Mouse (Mus musculus) hindbrain, embryonic 13.5 days (tissue): ENCODE measurements around the gene Gatd1. TPM values are rescaled to one million over a fixed set of nuclear protein-coding genes. Genes with fewer than 3 reads are reported as not detected.
A peak's percentile ranks its signal among the peaks of the same experiment; 100 is the strongest.
"Not testable (repeated sequence)": the region's sequence is repeated elsewhere in the genome, so short reads cannot be mapped to it uniquely, and the experiment has no call there.

Experiments
- ATAC-seq: fragments of 200-750 bp; cut with Nextera tagmentation; 2 replicates; pipeline ENCODE4 v1.8.0; 2017; ENCODE audit warnings: moderate TSS enrichment; ENCODE audit not compliant: low FRiP score
- H3K27ac ChIP-seq: fragments of 300-500 bp; sonication (generic); 2 replicates; pipeline ENCODE4 v1.5.1; 2015; ENCODE audit warnings: inconsistent platforms, mild to moderate bottlenecking, moderate library complexity
- H3K27me3 ChIP-seq: fragments of 300-500 bp; sonication (generic); 2 replicates; pipeline ENCODE4 v1.6.1; 2015; ENCODE audit warnings: mild to moderate bottlenecking, inconsistent platforms
- H3K36me3 ChIP-seq: fragments of 300-500 bp; sonication (generic); 2 replicates; pipeline ENCODE4 v1.6.1; 2015; ENCODE audit warnings: mild to moderate bottlenecking, inconsistent platforms
- H3K4me1 ChIP-seq: fragments of 300-500 bp; sonication (generic); replicated peaks from 2 replicates; pipeline ENCODE4 v1.6.1; 2015; ENCODE audit warnings: inconsistent platforms
- H3K4me2 ChIP-seq: fragments of 300-500 bp; sonication (generic); 2 replicates; pipeline ENCODE4 v1.6.1; 2015; ENCODE audit warnings: inconsistent platforms, mild to moderate bottlenecking, moderate library complexity
- H3K4me3 ChIP-seq: fragments of 300-500 bp; sonication (generic); 2 replicates; pipeline ENCODE4 v1.5.1; 2015; ENCODE audit warnings: mild to moderate bottlenecking, inconsistent platforms
- H3K9ac ChIP-seq: fragments of 300-500 bp; sonication (generic); 2 replicates; pipeline ENCODE4 v1.6.1; 2015; ENCODE audit warnings: mild to moderate bottlenecking, inconsistent platforms
- H3K9me3 ChIP-seq: fragments of 300-500 bp; sonication (generic); 2 replicates; pipeline ENCODE4 v1.6.1; 2016; ENCODE audit warnings: inconsistent platforms
- WGBS: fragments of 180-500 bp; shearing (Covaris S2); methylation state at CpG from one replicate; pipeline ENCODE4 v1.1.7; 2015; 5-methylcytosine and 5-hydroxymethylcytosine counted together
- polyA plus RNA-seq: library from polyadenylated mRNA; unstranded; fragments of >200 nt; fragmentation: Nextera tagmentation; extraction: Ambion mirVana; gene quantifications from 2 replicates; pipeline ENCODE4 v1.2.1, GENCODE M21; 2015

The Gatd1 gene
- polyA plus RNA-seq, 1 experiment from 2014 or later = 57.4 TPM

GRCm38 (mm10) chr7:141416144-141416841, 2.4 kb upstream of the Gatd1 start:
- Histone ChIP-seq H3K36me3 (no peaks in the 10 kb centered on the region), H3K9me3 (no peaks in the 10 kb centered on the region), H3K27ac (no peak overlapping the region), H3K4me1 (peaks cover 21% of the 10 kb centered on the region), H3K27me3 (0 out of 2 replicates have a peak, but pooled peaks cover 6% of the 10 kb centered on the region), H3K4me3 (no peak overlapping the region), H3K4me2 (no peak overlapping the region), H3K9ac (no peak overlapping the region)
- ATAC-seq = no peak
- 82% methylated on average over 6 of the region's 6 CpGs for WGBS

DNA sequence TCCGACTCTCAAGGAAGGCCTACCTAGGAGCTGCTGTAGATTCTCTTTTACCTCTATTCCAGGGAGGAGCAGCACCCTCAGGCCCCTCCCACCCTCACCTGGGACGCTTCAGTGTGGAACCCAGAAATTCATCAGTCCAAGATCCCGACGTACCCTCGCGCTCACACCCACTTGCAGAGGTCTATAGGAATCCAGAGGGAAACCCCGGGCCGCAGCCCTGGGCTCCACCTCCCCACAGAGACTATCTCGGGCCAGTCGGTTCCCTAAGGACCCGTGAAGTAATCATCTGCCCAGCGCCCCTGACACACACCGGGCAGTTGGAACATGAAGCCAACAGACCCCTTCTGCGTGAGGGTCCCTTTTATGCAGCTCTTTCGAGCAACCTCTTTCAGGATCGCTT, 605 bp downstream of the Gatd1 start:
- 4% methylated on average over 16 of the region's 16 CpGs for WGBS
- peak overlapping the region; percentile 93 for H3K27ac ChIP-seq
- peak overlapping the region; percentile 94 for H3K9ac ChIP-seq
- peaks cover 29% of the 10 kb centered on the region for H3K4me1 ChIP-seq
- H3K4me3 ChIP-seq = peak overlapping the region; percentile 64
- H3K36me3 ChIP-seq = peaks cover 26% of the 10 kb centered on the region
- no peaks in the 10 kb centered on the region for H3K27me3 ChIP-seq
- H3K9me3 ChIP-seq = no peaks in the 10 kb centered on the region
- ATAC-seq = peak; percentile 25
- H3K4me2 ChIP-seq = peak overlapping the region; percentile 92

DNA sequence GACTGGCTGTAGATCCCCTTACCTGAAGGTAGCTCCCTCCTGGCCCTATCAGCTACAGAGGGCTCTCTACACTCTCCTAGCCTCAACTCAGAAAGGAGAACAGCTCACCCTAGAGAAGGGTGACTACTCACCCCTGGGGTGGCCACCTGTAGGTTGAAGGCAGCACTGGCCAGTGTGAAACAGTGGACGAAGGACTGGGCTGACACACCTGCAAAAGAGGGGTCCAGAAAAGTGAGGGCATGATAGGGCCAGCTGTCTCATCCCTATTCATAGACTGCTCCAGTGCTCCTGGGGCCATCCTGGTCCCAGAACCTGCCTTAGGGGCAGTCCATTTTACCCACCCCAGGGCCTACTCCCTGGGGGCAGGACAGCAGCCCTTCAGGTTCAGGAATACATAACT, 2.3 kb downstream of the Gatd1 start:
- Histone ChIP-seq H3K4me3 (no peak overlapping the region), H3K4me1 (peaks cover 29% of the 10 kb centered on the region), H3K27me3 (no peaks in the 10 kb centered on the region), H3K9ac (peak overlapping the region; percentile 39), H3K27ac (0 out of 2 replicates have a peak overlapping the region, but pooled peaks have one; percentile 4), H3K9me3 (no peaks in the 10 kb centered on the region), H3K4me2 (no peak overlapping the region), H3K36me3 (peaks cover 37% of the 10 kb centered on the region)
- no peak for ATAC-seq
- WGBS = 100% methylated on average over 1 of the region's 1 CpGs

- H3K9me3 ChIP-seq = no peaks in the 10 kb centered on the region
- H3K27me3 ChIP-seq = no peaks in the 10 kb centered on the region
- peaks cover 37% of the 10 kb centered on the region for H3K36me3 ChIP-seq
- H3K4me3 ChIP-seq = no peak overlapping the region
- ATAC-seq = no peak
- H3K4me2 ChIP-seq = no peak overlapping the region
- H3K4me1 ChIP-seq = peaks cover 29% of the 10 kb centered on the region
- WGBS = 89% methylated on average over 8 of the region's 8 CpGs
- peak overlapping the region; percentile 21; the same call in 1 of the 2 replicates for H3K9ac ChIP-seq
- H3K27ac ChIP-seq = no peak overlapping the region
Observed at GRCm38 (mm10) chr7:141410631-141411030, 3.3 kb downstream of the Gatd1 start.

DNA sequence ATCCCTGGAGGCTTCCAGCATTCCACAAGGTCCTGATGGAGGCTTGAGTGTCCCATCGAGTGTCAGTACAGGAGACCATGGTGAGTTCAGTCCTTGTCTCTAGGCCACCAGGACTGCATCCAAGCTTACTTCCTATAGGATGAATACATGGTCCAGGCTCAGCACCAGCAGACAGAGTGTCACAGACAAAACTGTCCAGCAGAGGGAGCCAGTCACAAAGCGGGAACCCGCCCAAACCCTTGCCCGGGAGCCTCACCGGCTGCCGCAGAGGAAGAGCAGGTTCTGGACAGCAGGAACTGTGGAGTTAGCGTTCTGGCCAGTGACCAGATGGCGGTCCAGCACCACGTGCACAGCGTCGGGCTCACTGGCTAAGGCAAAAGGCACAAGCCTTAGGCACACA, 5.1 kb downstream of the Gatd1 start:
- H3K9me3 ChIP-seq = no peaks in the 10 kb centered on the region
- H3K27ac ChIP-seq = 0 out of 2 replicates have a peak overlapping the region, but pooled peaks have one; percentile 14
- ATAC-seq = peak; percentile 43
- no peak overlapping the region for H3K4me3 ChIP-seq
- H3K4me1 ChIP-seq = peaks cover 25% of the 10 kb centered on the region
- no peaks in the 10 kb centered on the region for H3K27me3 ChIP-seq
- WGBS = 12% methylated on average over 11 of the region's 11 CpGs
- H3K9ac ChIP-seq = peak overlapping the region; percentile 60; the same call in 1 of the 2 replicates
- peaks cover 37% of the 10 kb centered on the region for H3K36me3 ChIP-seq
- H3K4me2 ChIP-seq = no peak overlapping the region

DNA sequence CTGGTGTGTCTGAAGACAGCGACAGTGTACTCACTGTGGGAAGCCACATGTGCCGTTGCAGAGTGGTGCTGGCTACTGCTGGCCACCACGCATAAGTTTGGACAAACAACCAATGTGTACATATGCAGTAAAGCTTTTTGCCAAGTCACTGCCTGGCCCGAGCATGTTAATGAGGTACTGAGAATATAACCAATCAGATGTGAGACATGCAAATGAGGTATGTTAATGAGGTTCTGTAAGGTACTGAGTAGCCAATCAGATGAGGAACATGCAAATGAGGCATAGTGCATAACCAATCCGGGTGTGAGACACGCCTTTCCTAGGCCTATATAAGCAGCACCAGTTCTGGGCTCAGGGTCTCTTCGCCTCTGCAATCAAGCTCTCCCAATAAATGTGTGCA, 6.3 kb downstream of the Gatd1 start:
- not testable (repeated sequence) for H3K9me3 ChIP-seq, ATAC-seq, H3K4me3 ChIP-seq, H3K27ac ChIP-seq, H3K4me2 ChIP-seq, H3K27me3 ChIP-seq, H3K9ac ChIP-seq
- 97% methylated on average over 7 of the region's 7 CpGs for WGBS
- H3K36me3 ChIP-seq = peaks cover 44% of the 10 kb centered on the region
- peaks cover 16% of the 10 kb centered on the region for H3K4me1 ChIP-seq

GRCm38 (mm10) chr7:141405466-141405865, 8.5 kb downstream of the Gatd1 start:
- ATAC-seq = no peak
- WGBS = 94% methylated on average over 4 of the region's 4 CpGs
- H3K9ac ChIP-seq = no peak overlapping the region
- peaks cover 8% of the 10 kb centered on the region for H3K4me1 ChIP-seq
- no peak overlapping the region for H3K4me2 ChIP-seq
- H3K9me3 ChIP-seq = no peaks in the 10 kb centered on the region
- no peak overlapping the region for H3K4me3 ChIP-seq
- H3K27me3 ChIP-seq = no peaks in the 10 kb centered on the region
- no peak overlapping the region for H3K27ac ChIP-seq
- peaks cover 61% of the 10 kb centered on the region for H3K36me3 ChIP-seq

- no peak overlapping the region for H3K9ac ChIP-seq
Observed at GRCm38 (mm10) chr7:141403305-141403704, 10.6 kb downstream of the Gatd1 start.

DNA sequence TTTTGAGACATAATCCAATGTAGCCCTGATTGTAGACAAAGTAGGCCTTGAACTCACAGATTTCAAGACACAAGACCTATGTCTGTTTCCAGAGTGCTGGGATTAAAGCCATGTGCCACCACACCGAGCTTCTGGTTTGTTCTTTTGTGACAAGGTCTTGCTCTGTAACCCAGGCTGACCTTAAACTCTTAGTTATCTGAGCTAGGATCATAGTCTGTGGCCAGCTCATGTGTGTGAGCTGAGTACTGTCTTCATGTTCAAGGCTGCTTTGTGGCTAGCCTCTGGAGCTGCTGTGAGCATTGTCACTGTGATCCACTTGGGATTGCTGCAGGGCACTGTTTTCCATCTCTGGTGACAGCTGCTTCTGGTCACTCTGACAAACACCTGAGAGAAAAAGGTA, 18.6 kb downstream of the Gatd1 start:
- Histone ChIP-seq H3K27ac (no peak overlapping the region), H3K4me1 (peaks cover 16% of the 10 kb centered on the region), H3K9me3 (no peaks in the 10 kb centered on the region), H3K27me3 (no peaks in the 10 kb centered on the region), H3K36me3 (peaks cover 45% of the 10 kb centered on the region), H3K4me3 (no peak overlapping the region), H3K9ac (no peak overlapping the region), H3K4me2 (no peak overlapping the region)
- WGBS = 77% methylated on average over 1 of the region's 1 CpGs
- no peak for ATAC-seq

More at GRCm38 (mm10) chr7:141403305-141403704, 10.6 kb downstream of the Gatd1 start:
- WGBS = 55% methylated on average over 5 of the region's 5 CpGs
- Histone ChIP-seq H3K9me3 (no peaks in the 10 kb centered on the region), H3K27me3 (no peaks in the 10 kb centered on the region), H3K4me2 (no peak overlapping the region), H3K4me3 (no peak overlapping the region), H3K27ac (no peak overlapping the region), H3K36me3 (peaks cover 60% of the 10 kb centered on the region), H3K4me1 (no peaks in the 10 kb centered on the region)
- peak; percentile 25; the same call in 1 of the 2 replicates for ATAC-seq

DNA sequence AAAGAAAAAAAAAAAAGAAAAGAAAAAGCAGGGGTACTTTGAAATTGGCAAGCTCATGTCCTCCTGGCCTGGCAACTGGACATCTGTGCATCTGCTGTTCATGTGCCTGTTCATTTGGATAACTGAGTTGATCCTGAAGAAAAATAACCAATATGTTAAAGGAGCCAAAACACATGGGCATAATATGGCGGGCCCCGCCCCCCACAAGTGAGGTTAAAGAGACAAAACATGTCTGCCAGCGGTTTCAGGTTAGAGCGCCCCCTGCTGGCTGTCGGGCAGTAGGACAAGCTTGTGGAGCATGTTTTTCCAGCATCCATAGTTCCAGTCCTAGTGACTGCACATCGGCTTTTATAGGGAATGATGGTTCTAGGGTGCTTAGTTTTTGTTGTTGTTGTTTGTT, 19.2 kb downstream of the Gatd1 start:
- Histone ChIP-seq H3K27ac (no peak overlapping the region), H3K4me2 (no peak overlapping the region), H3K4me1 (peaks cover 16% of the 10 kb centered on the region), H3K27me3 (0 out of 2 replicates have a peak, but pooled peaks cover 4% of the 10 kb centered on the region), H3K4me3 (no peak overlapping the region), H3K9ac (no peak overlapping the region), H3K9me3 (no peaks in the 10 kb centered on the region), H3K36me3 (peaks cover 39% of the 10 kb centered on the region)
- 17% methylated on average over 6 of the region's 6 CpGs for WGBS
- no peak for ATAC-seq

GRCm38 (mm10) chr7:141394158-141394557, 19.8 kb downstream of the Gatd1 start:
- peaks cover 9% of the 10 kb centered on the region; the same call in 1 of the 2 replicates for H3K27me3 ChIP-seq
- H3K4me3 ChIP-seq = no peak overlapping the region
- no peak overlapping the region for H3K27ac ChIP-seq
- H3K4me2 ChIP-seq = no peak overlapping the region
- peaks cover 33% of the 10 kb centered on the region for H3K36me3 ChIP-seq
- no peak overlapping the region for H3K9ac ChIP-seq
- 89% methylated on average over 7 of the region's 7 CpGs for WGBS
- H3K9me3 ChIP-seq = no peaks in the 10 kb centered on the region
- no peak for ATAC-seq
- H3K4me1 ChIP-seq = peaks cover 16% of the 10 kb centered on the region

DNA sequence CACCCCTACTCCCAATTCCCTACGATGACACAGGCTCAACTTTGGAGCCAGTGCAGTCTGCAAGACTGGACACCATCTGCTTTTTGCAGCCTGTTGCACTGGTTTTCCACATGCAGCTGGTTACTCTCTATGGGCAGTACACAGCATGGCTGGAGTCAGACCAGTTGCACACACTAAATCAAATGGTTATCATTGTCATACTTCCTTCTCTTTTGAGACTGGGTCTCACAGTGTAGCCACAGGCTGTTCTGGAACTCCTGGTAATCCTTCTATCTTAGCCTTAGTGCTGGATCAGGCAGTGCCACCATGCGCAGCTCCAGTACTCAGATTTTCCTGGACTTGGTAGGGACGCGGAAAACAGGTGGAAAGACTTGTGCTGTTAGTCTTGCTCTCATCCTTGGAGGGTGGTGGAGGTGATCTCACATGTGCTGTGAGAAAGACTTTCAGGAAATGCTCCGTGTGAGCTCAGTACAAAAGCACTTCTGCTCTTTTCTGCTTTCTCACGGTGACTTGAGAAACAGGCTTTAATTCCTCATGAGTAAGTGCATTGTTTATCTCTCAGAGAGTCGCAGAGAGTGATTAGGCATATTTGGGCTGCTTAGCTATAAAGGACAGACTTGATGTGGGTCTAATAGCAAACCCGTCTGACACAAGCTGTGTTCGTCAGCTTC, 21.2 kb downstream of the Gatd1 start:
- H3K9me3 ChIP-seq = no peaks in the 10 kb centered on the region
- peaks cover 13% of the 10 kb centered on the region; the same call in 1 of the 2 replicates for H3K27me3 ChIP-seq
- peaks cover 19% of the 10 kb centered on the region for H3K36me3 ChIP-seq
- peaks cover 16% of the 10 kb centered on the region for H3K4me1 ChIP-seq
- ATAC-seq = no peak; the same call in 1 of the 2 replicates
- H3K27ac ChIP-seq = peak overlapping the region; percentile 88
- peak overlapping the region; percentile 89 for H3K9ac ChIP-seq
- 26% methylated on average over 9 of the region's 9 CpGs for WGBS
- H3K4me2 ChIP-seq = peak overlapping the region; percentile 94
- H3K4me3 ChIP-seq = peak overlapping the region; percentile 67
